Mouse (Mus musculus) intestine, embryonic 14.5 days (tissue): ENCODE measurements around the gene Tmem170b. TPM values are rescaled to one million over a fixed set of nuclear protein-coding genes. Genes with fewer than 3 reads are reported as not detected.

Experiments used
- ATAC-seq: fragments of 200-750 bp; cut with Nextera tagmentation; replicated peaks from 2 replicates; pipeline ENCODE4 v1.8.0; 2017; ENCODE audit warnings: low read depth, moderate number of reproducible peaks, moderate TSS enrichment, moderate library complexity; ENCODE audit not compliant: low FRiP score, low TSS enrichment
- DNase-seq: peaks from one replicate; pipeline ENCODE4 v3.0.0-alpha.2; 2018; ENCODE audit warnings: low spot score
- H3K27ac ChIP-seq: fragments of 300-500 bp; sonication (generic); 2 replicates; pipeline ENCODE4 v1.5.1; 2014; ENCODE audit warnings: low read depth, mild to moderate bottlenecking, control low read depth
- H3K27me3 ChIP-seq: fragments of 300-500 bp; sonication (generic); replicated peaks from 2 replicates; pipeline ENCODE4 v1.6.1; 2014; ENCODE audit warnings: low read length, control low read depth; ENCODE audit not compliant: control insufficient read depth, insufficient read depth
- H3K36me3 ChIP-seq: fragments of 300-500 bp; sonication (generic); 2 replicates; pipeline ENCODE4 v1.6.1; 2014; ENCODE audit warnings: low read length, control low read depth; ENCODE audit not compliant: control insufficient read depth, insufficient read depth
- H3K4me1 ChIP-seq: fragments of 300-500 bp; sonication (generic); replicated peaks from 2 replicates; pipeline ENCODE4 v1.6.1; 2014; ENCODE audit warnings: low read length, control low read depth, mixed read lengths; ENCODE audit not compliant: control insufficient read depth, insufficient read depth
- H3K4me2 ChIP-seq: fragments of 300-500 bp; sonication (generic); 2 replicates; pipeline ENCODE4 v1.6.1; 2014; ENCODE audit warnings: low read length
- H3K4me3 ChIP-seq: fragments of 300-500 bp; sonication (generic); 2 replicates; pipeline ENCODE4 v1.5.1; 2014; ENCODE audit warnings: low read depth, low read length, control low read depth, mixed read lengths
- H3K9ac ChIP-seq: fragments of 300-500 bp; sonication (generic); 2 replicates; pipeline ENCODE4 v1.6.1; 2014; ENCODE audit warnings: mild to moderate bottlenecking, low read length
- H3K9me3 ChIP-seq: fragments of 300-500 bp; sonication (generic); 2 replicates; pipeline ENCODE4 v1.6.1; 2016; ENCODE audit warnings: low read length, control low read depth; ENCODE audit not compliant: control insufficient read depth
- WGBS: fragments of 180-500 bp; shearing (Covaris S2); extraction: QIAGEN DNeasy Blood & Tissue Kit; methylation state at CpG from one replicate; pipeline ENCODE4 v1.1.7; 2014; 5-methylcytosine and 5-hydroxymethylcytosine counted together
- polyA plus RNA-seq: library from polyadenylated mRNA; unstranded; fragments of >200 nt; fragmentation: Nextera tagmentation; extraction: Ambion mirVana; gene quantifications from 2 replicates; pipeline ENCODE4 v1.2.1, GENCODE M21; 2014

Tmem170b gene
- polyA plus RNA-seq, 1 experiment from 2014 or later = 14.9 TPM

DNA sequence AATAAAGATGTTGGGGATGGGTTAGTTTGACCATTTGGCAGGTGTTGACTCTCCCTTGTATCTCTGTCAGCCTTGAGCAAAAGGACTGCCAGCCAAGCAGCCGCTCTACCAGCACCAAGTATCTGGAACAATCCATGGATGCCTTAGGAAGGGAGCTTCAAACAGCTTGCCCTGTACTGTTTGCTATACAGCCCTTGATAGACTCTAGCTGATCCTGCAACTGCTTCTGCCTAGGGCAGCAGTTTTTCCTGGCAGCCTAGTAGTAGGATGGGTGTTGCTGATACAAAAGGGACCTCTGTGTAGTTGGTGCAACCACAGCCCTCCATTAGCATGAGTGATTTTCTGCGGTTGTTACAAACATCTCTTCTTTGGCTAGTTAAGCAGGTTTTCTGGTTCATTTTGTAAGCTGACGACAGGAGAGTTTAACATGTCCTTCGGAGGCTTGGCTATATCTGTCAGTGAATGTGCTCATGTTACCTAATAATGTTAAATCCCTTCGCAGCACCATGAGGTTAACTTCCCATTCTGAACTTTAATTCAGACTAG lies 1.7 kb upstream of the Tmem170b start:
- no peak overlapping the region for H3K4me3 ChIP-seq
- 73% methylated on average over 5 of the region's 5 CpGs for WGBS
- ATAC-seq (no peak), DNase-seq (no peak)
- no peaks in the 10 kb centered on the region for H3K27me3 ChIP-seq
- H3K9ac ChIP-seq = no peak overlapping the region
- H3K9me3 ChIP-seq = no peaks in the 10 kb centered on the region
- H3K27ac ChIP-seq = no peak overlapping the region
- H3K4me1 ChIP-seq = peaks cover 12% of the 10 kb centered on the region
- H3K4me2 ChIP-seq = no peak overlapping the region
- H3K36me3 ChIP-seq = no peaks in the 10 kb centered on the region

DNA sequence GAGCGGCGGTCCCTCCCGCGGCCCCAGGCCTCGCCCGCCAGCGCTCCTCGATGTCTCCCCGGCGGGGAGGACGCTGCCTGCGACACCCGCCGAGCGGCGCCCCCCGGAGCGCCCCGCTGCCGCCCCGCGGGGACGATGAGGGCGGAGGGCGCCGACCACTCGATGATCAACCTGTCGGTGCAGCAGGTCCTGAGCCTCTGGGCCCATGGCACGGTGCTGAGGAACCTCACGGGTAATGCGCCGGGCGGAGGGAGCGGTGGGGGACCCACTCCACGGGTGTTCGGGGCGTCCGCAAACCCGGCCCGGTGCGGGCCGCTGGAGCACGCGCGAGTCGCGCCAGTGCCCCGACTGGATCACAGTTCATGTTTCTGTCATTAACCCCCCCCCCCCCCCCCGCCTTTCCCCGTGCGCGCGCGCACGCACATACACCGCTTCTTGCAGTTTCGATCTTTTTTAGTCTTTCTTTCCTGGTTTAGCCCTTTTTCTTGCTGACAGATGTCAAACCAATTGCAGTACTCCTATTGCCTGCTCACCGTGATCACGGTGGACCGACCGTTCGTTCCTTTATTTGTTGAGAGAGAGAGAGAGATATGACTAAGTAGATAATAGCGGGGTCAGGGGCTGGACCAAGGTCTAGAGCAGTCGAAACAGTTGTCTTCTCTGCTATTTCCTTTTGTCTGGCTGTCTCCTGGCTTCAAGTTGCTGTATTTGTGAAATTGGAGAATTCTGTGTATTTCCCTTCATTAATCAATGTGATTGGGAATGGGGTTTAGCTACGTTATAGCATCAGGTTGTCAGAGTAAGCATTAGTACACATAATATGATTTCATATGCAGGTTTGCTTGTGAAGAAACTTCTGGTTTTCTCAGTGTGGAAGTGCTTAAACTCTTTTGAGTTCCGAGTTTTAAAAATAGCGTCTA lies 634 bp downstream of the Tmem170b start:
- Histone ChIP-seq H3K4me3 (peak overlapping the region; percentile 76), H3K4me2 (peak overlapping the region; percentile 53), H3K27me3 (no peaks in the 10 kb centered on the region), H3K36me3 (no peaks in the 10 kb centered on the region), H3K9me3 (no peaks in the 10 kb centered on the region), H3K9ac (peak overlapping the region; percentile 83), H3K4me1 (peaks cover 12% of the 10 kb centered on the region), H3K27ac (peak overlapping the region; percentile 83)
- DNase-seq (peak; percentile 83), ATAC-seq (peak; percentile 18)
- WGBS = 4% methylated on average over 23 of the region's 67 CpGs

GRCm38 (mm10) chr13:41607589-41607988 lies 1.9 kb downstream of the Tmem170b start:
- Histone ChIP-seq H3K9me3 (no peaks in the 10 kb centered on the region), H3K27ac (no peak overlapping the region), H3K9ac (no peak overlapping the region), H3K36me3 (no peaks in the 10 kb centered on the region), H3K27me3 (no peaks in the 10 kb centered on the region), H3K4me1 (peaks cover 12% of the 10 kb centered on the region), H3K4me2 (peak overlapping the region; percentile 53), H3K4me3 (no peak overlapping the region)
- DNase-seq (no peak), ATAC-seq (no peak)
- 65% methylated on average over 3 of the region's 3 CpGs for WGBS

DNA sequence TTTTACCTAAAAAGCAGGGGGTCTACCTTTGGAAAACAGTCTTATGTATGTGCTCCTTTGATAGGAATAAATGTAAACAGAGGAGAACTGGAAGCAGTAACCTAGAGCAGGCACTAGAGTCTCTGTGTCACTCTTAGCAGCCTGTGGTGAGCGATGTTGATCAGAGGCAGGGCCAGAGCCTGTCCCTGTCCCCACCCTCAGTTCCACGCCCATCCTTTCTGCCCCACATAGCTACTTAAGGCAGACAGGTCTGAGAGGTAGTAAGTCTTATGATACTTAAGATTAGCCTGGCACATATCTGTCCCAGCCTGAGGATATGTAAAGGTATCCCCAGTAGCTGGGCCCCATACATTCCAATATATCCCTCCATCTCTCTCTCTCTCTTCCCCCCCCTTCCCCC lies 2.9 kb downstream of the Tmem170b start:
- Histone ChIP-seq H3K4me1 (peaks cover 12% of the 10 kb centered on the region), H3K4me3 (no peak overlapping the region), H3K36me3 (no peaks in the 10 kb centered on the region), H3K9me3 (no peaks in the 10 kb centered on the region), H3K4me2 (no peak overlapping the region), H3K9ac (no peak overlapping the region), H3K27ac (no peak overlapping the region), H3K27me3 (no peaks in the 10 kb centered on the region)
- peak; percentile 49 for DNase-seq
- 55% methylated on average over 2 of the region's 2 CpGs for WGBS
- no peak for ATAC-seq

- no peak overlapping the region for H3K9ac ChIP-seq
Observed at GRCm38 (mm10) chr13:41611046-41611445, 5.3 kb downstream of the Tmem170b start.

DNA sequence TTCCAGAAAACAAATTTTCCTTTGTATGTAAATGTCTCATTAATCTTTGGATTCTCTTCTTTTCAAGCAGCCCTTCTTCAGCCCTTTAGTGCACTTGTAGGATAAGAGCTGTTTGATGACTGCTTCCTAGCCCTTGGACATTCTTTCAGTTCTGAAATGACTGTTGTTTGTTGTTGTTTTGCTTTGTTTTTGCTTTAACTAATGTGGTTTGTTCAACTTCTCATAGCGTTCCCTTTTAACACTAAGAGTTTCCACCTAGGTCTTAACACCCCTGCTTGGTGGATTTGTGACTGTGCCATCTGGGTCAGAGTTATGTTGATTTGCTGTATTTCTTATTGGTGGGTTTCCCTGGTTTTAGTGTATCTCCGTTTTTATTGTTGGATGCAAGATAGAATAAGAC lies 8.8 kb downstream of the Tmem170b start:
- no peaks in the 10 kb centered on the region for H3K9me3 ChIP-seq
- no peak overlapping the region for H3K4me2 ChIP-seq
- no peak overlapping the region for H3K9ac ChIP-seq
- no peaks in the 10 kb centered on the region for H3K36me3 ChIP-seq
- ATAC-seq = no peak
- no peak for DNase-seq
- H3K27me3 ChIP-seq = no peaks in the 10 kb centered on the region
- H3K4me1 ChIP-seq = no peaks in the 10 kb centered on the region
- 77% methylated on average over 2 of the region's 2 CpGs for WGBS
- no peak overlapping the region for H3K4me3 ChIP-seq
- no peak overlapping the region for H3K27ac ChIP-seq

More at GRCm38 (mm10) chr13:41611046-41611445, 5.3 kb downstream of the Tmem170b start:
- DNase-seq (no peak), ATAC-seq (no peak)
- Histone ChIP-seq H3K9me3 (no peaks in the 10 kb centered on the region), H3K4me2 (no peak overlapping the region), H3K4me1 (peaks cover 7% of the 10 kb centered on the region), H3K4me3 (no peak overlapping the region), H3K36me3 (no peaks in the 10 kb centered on the region), H3K27me3 (no peaks in the 10 kb centered on the region), H3K27ac (no peak overlapping the region)
- WGBS = 89% methylated on average over 1 of the region's 1 CpGs

GRCm38 (mm10) chr13:41614982-41615381 lies 9.3 kb downstream of the Tmem170b start:
- no peak overlapping the region for H3K9ac ChIP-seq
- WGBS = 56% methylated on average over 5 of the region's 5 CpGs
- no peak for DNase-seq
- no peaks in the 10 kb centered on the region for H3K36me3 ChIP-seq
- H3K27me3 ChIP-seq = no peaks in the 10 kb centered on the region
- H3K4me1 ChIP-seq = no peaks in the 10 kb centered on the region
- H3K9me3 ChIP-seq = no peaks in the 10 kb centered on the region
- no peak overlapping the region for H3K4me3 ChIP-seq
- H3K4me2 ChIP-seq = no peak overlapping the region
- no peak for ATAC-seq
- H3K27ac ChIP-seq = no peak overlapping the region

DNA sequence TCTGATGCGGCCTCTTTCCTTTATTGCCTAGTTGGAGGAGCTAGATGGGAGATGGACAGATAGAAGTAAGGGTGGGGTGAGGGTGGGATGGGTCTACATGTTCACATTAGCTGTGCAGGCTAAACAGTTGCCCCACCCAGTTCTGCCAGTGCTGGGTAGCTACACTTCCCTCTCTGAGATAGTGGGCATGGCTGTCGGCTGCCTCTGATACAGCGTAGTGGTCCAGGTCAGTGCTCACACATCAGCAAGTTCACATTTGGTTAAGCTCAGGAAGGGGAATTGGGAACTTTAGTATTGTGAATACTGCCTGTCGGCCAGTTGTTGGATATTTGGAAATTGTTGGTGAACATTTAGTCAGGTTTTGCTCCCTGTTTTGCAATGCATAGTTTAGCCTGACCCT lies 13.8 kb downstream of the Tmem170b start:
- Histone ChIP-seq H3K27me3 (no peaks in the 10 kb centered on the region), H3K9ac (no peak overlapping the region), H3K4me3 (no peak overlapping the region), H3K4me2 (no peak overlapping the region), H3K36me3 (no peaks in the 10 kb centered on the region), H3K27ac (no peak overlapping the region), H3K9me3 (no peaks in the 10 kb centered on the region), H3K4me1 (no peaks in the 10 kb centered on the region)
- 85% methylated on average over 4 of the region's 4 CpGs for WGBS
- DNase-seq (peak; percentile 38), ATAC-seq (no peak)
